Mouse (Mus musculus): ENCODE results near the gene Pnliprp2.

The Pnliprp2 gene

GRCm38 (mm10) chr19:58795114-58795669, 35.7 kb downstream of the Pnliprp2 start:
- no peak for DNase-seq (ENCODE audit: low read depth, low spot score)

- DNase-seq (ENCODE audit: low read depth, low spot score) = no peak
Observed at GRCm38 (mm10) chr19:58805191-58805779, 45.8 kb downstream of the Pnliprp2 start.

DNA sequence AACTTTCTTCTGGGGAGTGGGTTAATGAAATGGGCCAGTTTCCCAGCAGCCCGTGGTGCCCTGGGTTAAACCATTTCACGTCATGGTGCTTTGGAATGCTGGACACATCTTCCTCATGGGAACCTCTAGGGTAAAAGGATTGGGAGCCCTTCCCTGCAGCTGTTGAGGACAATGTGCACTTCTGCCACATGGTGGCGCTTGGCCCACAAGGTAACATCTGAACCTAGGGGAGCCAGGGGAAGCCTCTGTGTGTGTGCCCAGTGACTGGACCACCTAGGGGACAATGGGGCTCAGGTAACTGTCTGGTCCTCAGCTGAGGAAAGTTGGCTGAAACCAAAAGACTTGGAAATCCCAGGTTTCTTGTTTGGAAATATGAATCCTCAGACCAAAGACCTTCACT, 46.8 kb downstream of the Pnliprp2 start:
- DNase-seq (ENCODE audit: low read depth, low spot score) = peak; percentile 12

- DNase-seq (ENCODE audit: low read depth, low spot score) = no peak
Observed at GRCm38 (mm10) chr19:58808864-58809263, 49.3 kb downstream of the Pnliprp2 start.

GRCm38 (mm10) chr19:58810536-58810935, 51.0 kb downstream of the Pnliprp2 start:
- no peak for DNase-seq (ENCODE audit: low read depth, low spot score)

DNA sequence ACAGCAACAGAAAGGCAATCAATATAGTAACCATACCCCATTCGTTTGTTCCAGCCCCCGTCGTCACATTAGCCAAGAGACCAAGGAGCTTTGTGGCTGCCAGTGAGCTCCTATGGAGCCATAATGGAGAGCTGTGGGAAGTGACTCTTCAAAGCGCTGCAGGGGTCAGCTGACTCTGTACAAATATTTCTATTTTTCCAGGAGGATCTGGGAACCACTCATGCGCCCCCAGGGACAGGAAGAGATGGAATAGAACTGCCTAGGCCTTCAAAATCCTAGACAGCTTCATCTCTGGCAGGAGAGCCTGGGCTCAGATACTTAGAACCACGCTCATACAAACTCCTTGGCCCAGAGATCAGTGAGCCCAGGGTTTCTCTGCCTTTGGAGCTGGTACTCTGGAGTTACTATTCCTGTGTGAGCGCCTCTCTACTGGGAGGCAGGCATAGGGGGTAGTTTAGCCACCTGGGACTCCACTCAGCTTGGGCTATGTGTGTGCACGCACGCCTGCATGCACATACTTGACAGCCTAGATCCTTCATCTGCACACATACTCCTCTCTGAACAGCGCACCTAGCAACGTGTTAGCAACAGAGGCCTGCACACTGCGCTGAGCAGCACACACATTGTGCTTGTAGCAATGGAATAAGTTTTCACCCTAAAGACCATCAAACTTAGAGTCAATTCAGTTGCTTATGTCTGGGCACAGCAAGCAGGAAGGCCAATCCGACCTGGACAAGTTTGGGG, 55.8 kb downstream of the Pnliprp2 start:
- no peak for DNase-seq (ENCODE audit: low read depth, low spot score)

DNA sequence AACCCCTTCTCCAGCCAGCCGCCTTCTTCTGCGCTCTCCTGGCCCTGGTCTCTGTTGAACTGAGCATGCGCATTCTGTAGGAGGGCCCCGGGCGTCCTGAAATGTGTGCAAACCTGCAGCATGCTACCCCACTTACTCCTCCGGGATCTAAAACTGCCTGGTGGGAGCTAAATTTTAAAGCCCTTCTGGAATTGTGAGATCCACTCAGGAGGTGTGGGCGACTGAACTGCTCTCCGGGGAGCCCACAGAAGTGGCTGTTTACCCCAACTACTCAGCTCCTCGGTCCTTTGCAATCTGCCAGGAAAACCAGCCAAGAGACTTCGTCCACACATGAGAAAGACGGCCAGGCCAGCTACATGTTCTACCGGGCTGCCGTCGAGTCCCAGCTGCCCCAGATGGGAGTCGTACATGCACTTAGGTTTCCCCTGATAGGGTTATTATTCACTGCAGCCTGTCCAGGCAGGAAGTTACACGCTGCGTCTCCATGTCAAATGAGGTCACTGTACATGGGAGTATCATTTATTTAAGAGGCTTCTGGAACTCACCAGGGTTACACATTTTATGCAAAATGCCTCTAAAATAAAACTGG, 57.0 kb downstream of the Pnliprp2 start:
- no peak for DNase-seq (ENCODE audit: low read depth, low spot score)

GRCm38 (mm10) chr19:58817398-58817797, 57.9 kb downstream of the Pnliprp2 start:
- no peak for DNase-seq (ENCODE audit: low read depth, low spot score)

- DNase-seq (ENCODE audit: low read depth, low spot score) = peak; percentile 16
Observed at GRCm38 (mm10) chr19:58818571-58819415, 59.3 kb downstream of the Pnliprp2 start.

DNA sequence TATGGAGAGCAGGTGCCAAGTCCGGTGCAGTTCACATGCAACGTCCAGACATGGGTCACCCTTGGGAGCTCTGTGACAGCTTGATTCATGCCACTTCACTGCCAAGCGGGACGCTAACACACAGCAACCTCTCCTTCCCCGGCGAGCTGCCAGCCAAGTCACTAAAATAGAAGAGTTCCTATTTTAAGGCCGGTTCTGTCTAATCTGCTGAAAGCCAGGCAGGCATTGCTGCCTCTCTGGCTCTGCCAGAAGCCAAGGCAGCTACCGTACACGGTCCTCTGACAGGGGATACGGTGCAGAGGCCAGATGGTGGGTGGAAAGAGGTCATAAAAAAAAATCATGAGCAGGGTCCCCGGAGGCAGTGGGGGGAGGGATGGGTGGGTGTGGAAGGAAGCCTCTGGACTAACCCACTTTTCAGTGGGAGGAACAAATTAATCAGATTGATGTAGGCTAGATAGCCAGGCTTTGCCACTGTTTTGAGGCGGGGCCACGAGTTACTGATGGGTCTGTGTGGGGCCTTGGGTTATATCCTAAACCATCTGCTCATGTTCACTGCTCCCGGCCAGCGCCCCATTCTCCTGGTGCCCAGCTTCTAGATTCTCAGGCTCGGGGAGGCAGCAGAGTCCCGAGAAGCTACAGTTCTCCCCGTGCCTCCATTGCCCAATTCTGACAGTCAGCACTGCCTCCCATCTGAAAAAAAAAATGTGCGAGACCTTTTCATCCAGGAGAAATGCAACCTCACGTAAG, 63.1 kb downstream of the Pnliprp2 start:
- DNase-seq (ENCODE audit: low read depth, low spot score) = no peak

GRCm38 (mm10) chr19:58823301-58823700, 63.8 kb downstream of the Pnliprp2 start:
- DNase-seq (ENCODE audit: low read depth, low spot score) = no peak

DNA sequence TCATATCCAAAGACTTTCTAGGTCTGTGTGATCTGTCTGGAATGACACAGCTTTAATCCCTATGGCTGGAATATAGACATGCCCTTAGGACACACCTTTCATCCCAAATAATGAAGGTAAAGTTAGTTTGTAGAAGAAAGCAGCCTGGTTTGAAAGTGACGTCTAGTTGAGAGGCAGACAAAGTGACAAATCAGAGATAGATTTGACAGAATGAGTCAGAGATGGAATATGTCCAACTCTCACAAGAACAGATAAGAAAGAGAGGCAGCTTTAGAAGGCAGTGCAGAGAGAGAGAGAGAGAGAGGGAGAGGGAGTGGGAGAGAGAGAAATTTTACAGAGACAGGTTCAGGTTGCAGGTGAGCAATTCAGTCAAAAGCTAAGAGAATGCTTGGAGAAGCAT, 64.8 kb downstream of the Pnliprp2 start:
- no peak for DNase-seq (ENCODE audit: low read depth, low spot score)
